Mouse (Mus musculus): Measurements from ENCODE around the gene Hsf2bp. TPM values are rescaled to one million over a fixed set of nuclear protein-coding genes. Genes with fewer than 3 reads are reported as not detected.

Gene Hsf2bp
- polyA plus RNA-seq, 1 experiment from 2014 or later: 0.60 TPM

- peaks cover 29% of the 10 kb centered on the region for H3K4me1 ChIP-seq (replicated peaks)
- whole genome bisulfite sequencing: 83% methylated on average over 7 of the region's 7 CpGs
Observed at GRCm38 (mm10) chr17:31904036-31904435, 132.1 kb downstream of the Hsf2bp start.

GRCm38 (mm10) chr17:31902630-31903198 is 133.4 kb downstream of the Hsf2bp start:
- no peaks in the 10 kb centered on the region for H3K36me3 ChIP-seq
- no peak overlapping the region for H3K27ac ChIP-seq (ENCODE audit: poor library complexity, severe bottlenecking)
- H3K4me3 ChIP-seq: no peak overlapping the region
- H3K4me1 ChIP-seq (replicated peaks): peaks cover 33% of the 10 kb centered on the region
- no peaks in the 10 kb centered on the region for H3K27me3 ChIP-seq (replicated peaks)
- ATAC-seq (ENCODE audit: insufficient number of reproducible peaks, low FRiP score): no peak
- 80% methylated on average over 3 of the region's 3 CpGs for WGBS
- no peaks in the 10 kb centered on the region for H3K9me3 ChIP-seq (replicated peaks)
- H3K9ac ChIP-seq: no peak overlapping the region
- no peak overlapping the region; the same call in 1 of the 2 replicates for H3K4me2 ChIP-seq

More at GRCm38 (mm10) chr17:31904036-31904435, 132.1 kb downstream of the Hsf2bp start:
- no peak overlapping the region for H3K4me3 ChIP-seq
- H3K36me3 ChIP-seq: no peaks in the 10 kb centered on the region
- H3K27ac ChIP-seq (ENCODE audit: poor library complexity, severe bottlenecking): no peak overlapping the region
- no peaks in the 10 kb centered on the region for H3K27me3 ChIP-seq (replicated peaks)
- ATAC-seq (ENCODE audit: insufficient number of reproducible peaks, low FRiP score): no peak
- no peak overlapping the region for H3K4me2 ChIP-seq
- H3K9me3 ChIP-seq (replicated peaks): no peaks in the 10 kb centered on the region
- no peak overlapping the region for H3K9ac ChIP-seq

DNA sequence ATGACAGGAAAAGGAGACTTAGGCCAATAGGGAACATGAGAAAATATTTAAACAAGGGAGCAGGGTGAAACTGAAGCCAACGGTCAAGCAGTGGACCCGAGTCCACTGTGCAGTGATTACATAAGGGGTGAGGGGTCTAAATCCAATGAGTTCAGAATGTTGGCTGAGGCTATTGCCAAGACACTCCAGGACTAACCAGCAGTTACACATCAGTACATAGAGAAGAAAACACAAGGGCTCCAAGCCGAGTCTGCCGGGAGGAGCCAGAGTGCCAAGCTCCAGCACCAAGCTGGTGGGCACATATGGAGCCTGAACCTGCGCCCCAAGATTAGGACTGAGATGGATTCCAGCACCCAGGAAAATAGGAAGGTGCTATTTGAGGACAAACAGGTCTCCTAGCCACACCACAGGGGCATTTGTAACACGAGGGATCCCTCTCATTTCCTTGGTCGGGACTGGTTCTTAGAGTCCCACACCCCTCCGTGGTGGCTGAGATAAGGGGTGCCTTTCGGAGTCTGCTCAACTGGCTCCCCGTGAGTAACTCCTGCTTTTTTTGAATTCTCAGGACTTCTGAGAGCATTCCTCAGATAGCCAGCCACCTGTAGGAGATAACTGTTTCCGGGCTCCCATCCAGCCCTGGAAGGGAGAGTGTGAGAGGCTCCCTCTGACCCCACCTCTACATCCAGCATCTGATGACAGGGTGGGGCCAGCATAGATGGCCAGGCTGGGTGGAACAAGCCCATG is 134.5 kb downstream of the Hsf2bp start:
- peak overlapping the region; percentile 60; the same call in 1 of the 2 replicates for H3K27ac ChIP-seq (ENCODE audit: poor library complexity, severe bottlenecking)
- ATAC-seq (ENCODE audit: insufficient number of reproducible peaks, low FRiP score): no peak
- 0 out of 2 replicates have a peak overlapping the region, but pooled peaks have one; percentile 29 for H3K9ac ChIP-seq
- no peak overlapping the region for H3K4me3 ChIP-seq
- 27% methylated on average over 11 of the region's 11 CpGs for WGBS
- H3K27me3 ChIP-seq (replicated peaks): no peaks in the 10 kb centered on the region
- H3K4me2 ChIP-seq: peak overlapping the region; percentile 17; the same call in 1 of the 2 replicates
- peaks cover 42% of the 10 kb centered on the region for H3K4me1 ChIP-seq (replicated peaks)
- H3K36me3 ChIP-seq: no peaks in the 10 kb centered on the region
- no peaks in the 10 kb centered on the region for H3K9me3 ChIP-seq (replicated peaks)

- no peak overlapping the region for H3K4me3 ChIP-seq
- peaks cover 37% of the 10 kb centered on the region for H3K4me1 ChIP-seq (replicated peaks)
- no peak overlapping the region for H3K4me2 ChIP-seq
- 46% methylated on average over 5 of the region's 5 CpGs for WGBS
- no peak for ATAC-seq (ENCODE audit: insufficient number of reproducible peaks, low FRiP score)
- H3K9ac ChIP-seq: no peak overlapping the region
- H3K27me3 ChIP-seq (replicated peaks): no peaks in the 10 kb centered on the region
- no peaks in the 10 kb centered on the region for H3K9me3 ChIP-seq (replicated peaks)
- H3K27ac ChIP-seq (ENCODE audit: poor library complexity, severe bottlenecking): no peak overlapping the region
- no peaks in the 10 kb centered on the region for H3K36me3 ChIP-seq
Observed at GRCm38 (mm10) chr17:31898941-31899340, 137.2 kb downstream of the Hsf2bp start.

DNA sequence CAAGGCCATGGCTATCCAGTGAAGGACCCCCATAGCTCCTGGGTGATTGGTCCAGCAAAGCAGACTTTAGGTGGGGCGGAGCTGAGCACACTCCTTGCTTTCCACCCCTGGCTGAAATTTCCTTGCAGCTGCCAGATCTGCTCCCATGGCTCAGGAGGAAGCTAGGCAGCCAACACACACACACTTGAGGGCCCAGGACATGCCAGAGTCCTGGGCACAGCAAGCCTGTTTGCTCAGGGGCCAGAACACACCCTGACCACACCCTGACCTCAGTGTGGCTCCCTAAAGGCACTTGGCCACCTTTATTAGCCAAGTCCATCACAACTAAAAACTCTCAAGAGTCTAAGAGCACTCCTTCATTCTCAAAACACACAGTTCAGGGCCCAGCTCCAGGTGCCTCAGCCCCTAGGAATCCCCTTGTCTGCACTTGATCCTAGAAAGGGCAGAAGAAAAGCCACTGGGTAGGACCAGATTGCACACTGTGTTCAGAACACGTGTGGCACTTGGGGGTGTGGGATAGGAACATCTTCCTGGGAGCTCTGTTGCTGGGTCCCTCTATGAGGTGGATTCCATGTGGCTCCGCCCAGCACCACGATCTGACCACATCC is 138.9 kb downstream of the Hsf2bp start:
- Histone ChIP-seq H3K4me1 (replicated peaks) (peaks cover 46% of the 10 kb centered on the region), H3K27ac (ENCODE audit: poor library complexity, severe bottlenecking) (no peak overlapping the region)
- no peak for ATAC-seq (ENCODE audit: insufficient number of reproducible peaks, low FRiP score)

GRCm38 (mm10) chr17:31896751-31897150 is 139.4 kb downstream of the Hsf2bp start:
- no peaks in the 10 kb centered on the region for H3K27me3 ChIP-seq (replicated peaks)
- no peaks in the 10 kb centered on the region for H3K36me3 ChIP-seq
- H3K27ac ChIP-seq (ENCODE audit: poor library complexity, severe bottlenecking): no peak overlapping the region
- no peak overlapping the region for H3K9ac ChIP-seq
- no peak overlapping the region for H3K4me2 ChIP-seq
- 53% methylated on average over 3 of the region's 3 CpGs for WGBS
- H3K4me3 ChIP-seq: no peak overlapping the region
- no peaks in the 10 kb centered on the region for H3K9me3 ChIP-seq (replicated peaks)
- H3K4me1 ChIP-seq (replicated peaks): peaks cover 46% of the 10 kb centered on the region
- no peak for ATAC-seq (ENCODE audit: insufficient number of reproducible peaks, low FRiP score)

More for the DNA sequence above, 138.9 kb downstream of the Hsf2bp start:
- Histone ChIP-seq H3K4me3 (no peak overlapping the region), H3K9ac (no peak overlapping the region), H3K36me3 (no peaks in the 10 kb centered on the region), H3K9me3 (replicated peaks) (no peaks in the 10 kb centered on the region), H3K4me2 (no peak overlapping the region), H3K27me3 (replicated peaks) (no peaks in the 10 kb centered on the region)
- 82% methylated on average over 4 of the region's 4 CpGs for WGBS

DNA sequence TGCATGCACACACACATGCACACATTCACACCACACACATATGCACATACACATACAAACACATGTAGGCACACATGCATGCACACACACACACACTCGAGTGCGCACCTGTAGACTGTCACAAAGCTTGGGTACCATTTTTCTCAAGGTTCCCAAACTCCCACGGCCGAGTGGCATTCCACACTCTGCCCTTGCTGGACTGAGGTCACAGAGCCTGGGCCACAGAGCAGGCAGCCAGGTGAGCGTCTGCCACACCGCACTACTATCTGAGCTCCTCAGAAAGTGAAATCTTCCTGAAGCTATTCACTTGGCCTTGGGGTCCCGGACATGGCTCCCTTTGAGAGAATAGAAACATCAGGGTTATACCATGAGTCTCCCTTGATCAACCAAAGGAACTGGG is 139.8 kb downstream of the Hsf2bp start:
- WGBS: 82% methylated on average over 7 of the region's 7 CpGs
- ATAC-seq (ENCODE audit: insufficient number of reproducible peaks, low FRiP score): no peak
- Histone ChIP-seq H3K9me3 (replicated peaks) (no peaks in the 10 kb centered on the region), H3K4me1 (replicated peaks) (peaks cover 46% of the 10 kb centered on the region), H3K27me3 (replicated peaks) (no peaks in the 10 kb centered on the region), H3K27ac (ENCODE audit: poor library complexity, severe bottlenecking) (no peak overlapping the region), H3K4me3 (no peak overlapping the region), H3K4me2 (no peak overlapping the region), H3K36me3 (no peaks in the 10 kb centered on the region), H3K9ac (no peak overlapping the region)

Other genes starting within 250 kb of the Hsf2bp start
- 23.3 and 24.3 TPM in 2 replicates for gene Sik1, start 180.5 kb downstream of the Hsf2bp start, polyA plus RNA-seq (2016; fragmentation: Nextera tagmentation; extraction: Ambion mirVana)
- 39.9 and 44.1 TPM in 2 replicates for gene Rrp1b, start 249 bp downstream of the Hsf2bp start, polyA plus RNA-seq (2016; fragmentation: Nextera tagmentation; extraction: Ambion mirVana)
- gene Notch3, start 130.5 kb upstream of the Hsf2bp start, polyA plus RNA-seq (2016; fragmentation: Nextera tagmentation; extraction: Ambion mirVana): 8.0 and 10.6 TPM in 2 replicates
- gene Ephx3, start 153.2 kb upstream of the Hsf2bp start, polyA plus RNA-seq (2016; fragmentation: Nextera tagmentation; extraction: Ambion mirVana): 0.09 TPM in 1 of 2 replicates, not detected in the other
- 72.6 and 76.6 TPM in 2 replicates for gene Brd4, start 248.4 kb upstream of the Hsf2bp start, polyA plus RNA-seq (2016; fragmentation: Nextera tagmentation; extraction: Ambion mirVana)

Data from heart, embryonic 12.5 days (tissue).